Mouse (Mus musculus) lung, postnatal 4 days (tissue): Measurements from ENCODE around the gene Prune1.

Experiments used
- DNase-seq, 2 experiments: peaks; one replicate each; pipeline ENCODE4 v3.0.0; 2021

Prune1 gene

GRCm38 (mm10) chr3:95275161-95275560, 6.7 kb downstream of the Prune1 start:
- no peak for DNase-seq

- DNase-seq = no peak
Observed at GRCm38 (mm10) chr3:95274453-95274852, 7.4 kb downstream of the Prune1 start.

- no peak for DNase-seq
Observed at GRCm38 (mm10) chr3:95273471-95273870, 8.4 kb downstream of the Prune1 start.

GRCm38 (mm10) chr3:95270766-95271364, 11.0 kb downstream of the Prune1 start:
- DNase-seq = no peak

- DNase-seq = no peak
Observed at GRCm38 (mm10) chr3:95269789-95270188, 12.1 kb downstream of the Prune1 start.

GRCm38 (mm10) chr3:95267855-95268254, 14.0 kb downstream of the Prune1 start:
- no peak for DNase-seq

- no peak for DNase-seq
Observed at GRCm38 (mm10) chr3:95266052-95266451, 15.8 kb downstream of the Prune1 start.

GRCm38 (mm10) chr3:95264724-95265123, 17.2 kb downstream of the Prune1 start:
- no peak for DNase-seq

- peak; percentile 72 to 84 for DNase-seq
Observed at GRCm38 (mm10) chr3:95263089-95263739, 18.7 kb downstream of the Prune1 start.

- DNase-seq = no peak
Observed at GRCm38 (mm10) chr3:95261975-95262374, 19.9 kb downstream of the Prune1 start.

GRCm38 (mm10) chr3:95256931-95257330, 24.9 kb downstream of the Prune1 start:
- no peak for DNase-seq

GRCm38 (mm10) chr3:95250783-95251424, 31.0 kb downstream of the Prune1 start, which contains the start of gene Bnipl:
Bnipl (minus strand) TSS chr3:95251193.
- DNase-seq = peak; percentile 42 to 57

GRCm38 (mm10) chr3:95250361-95250760, 31.5 kb downstream of the Prune1 start:
- DNase-seq = no peak

GRCm38 (mm10) chr3:95247660-95248336, 34.1 kb downstream of the Prune1 start:
- no peak for DNase-seq

GRCm38 (mm10) chr3:95246465-95247231, 35.2 kb downstream of the Prune1 start:
- peak; percentile 49 to 74 for DNase-seq

GRCm38 (mm10) chr3:95243086-95243485, 38.8 kb downstream of the Prune1 start:
- no peak for DNase-seq

GRCm38 (mm10) chr3:95241498-95241897, 40.4 kb downstream of the Prune1 start, which contains the start of gene Gm128:
Gm128 (minus strand) TSS chr3:95241598.
- no peak for DNase-seq

GRCm38 (mm10) chr3:95240900-95241299, 41.0 kb downstream of the Prune1 start:
- DNase-seq = peak in 1 of 2 experiments; percentile 48

GRCm38 (mm10) chr3:95239971-95240370, 41.9 kb downstream of the Prune1 start:
- DNase-seq = no peak

- no peak for DNase-seq
Observed at GRCm38 (mm10) chr3:95239022-95239421, 42.9 kb downstream of the Prune1 start.

- peak; percentile 41 to 43 for DNase-seq
Observed at GRCm38 (mm10) chr3:95237541-95238099, 44.3 kb downstream of the Prune1 start.
